In genomic region chr6:38550250-38551061, GRCm38 (mm10) we compare ENCODE assay signal across 8 mouse cellular contexts. TPM values are rescaled to one million over a fixed set of nuclear protein-coding genes. Genes with fewer than 3 reads are reported as not detected.
DNase-seq lines count a peak whose midpoint lies in the region; ATAC-seq and TF ChIP-seq lines count a peak whose summit lies in the region.

No protein-coding gene starts in this region.

- no peak for TF ChIP-seq POLR2A in ES-Bruce4 (IDR thresholded peaks at IDR 0.05; ENCODE audit: insufficient read depth, low read length)
- TF ChIP-seq POLR2A in lung, adult 2 months (IDR thresholded peaks at IDR 0.05; ENCODE audit: borderline replicate concordance, extremely low read depth, low read depth, low read length): peak; percentile 95; the same call in 1 of the 2 replicates
- TF ChIP-seq POLR2A in olfactory bulb, adult 2 months (IDR thresholded peaks at IDR 0.05; ENCODE audit: insufficient read depth, low read depth, low read length): no peak

- peak overlapping the region; percentile 59 for H3K4me2 ChIP-seq in intestine, embryonic 14.5 days (ENCODE audit: low read length)

- no peak for TF ChIP-seq EP300 in ES-Bruce4 (IDR thresholded peaks at IDR 0.05; ENCODE audit: insufficient read depth, low read depth, low read length)

- 6% methylated on average over 28 of the region's 28 CpGs for WGBS in intestine, embryonic 14.5 days
- 2% methylated on average over 28 of the region's 28 CpGs for WGBS in lung, adult 2 months
- 1% methylated on average over 28 of the region's 28 CpGs for WGBS in olfactory bulb, adult 2 months

- intact Hi-C loops in gastrocnemius, postnatal 36 days (cut with DNase I): loop anchor here (1.0 kb wide), 1 partner anchor 16 kb away; no protein-coding TSS in a partner anchor

- H3K9ac ChIP-seq in ES-Bruce4 (ENCODE audit: low read depth, poor library complexity, severe bottlenecking): peak overlapping the region; percentile 97
- H3K9ac ChIP-seq in intestine, embryonic 14.5 days (ENCODE audit: low read length): peak overlapping the region; percentile 91

- no peak for TF ChIP-seq CTCF in ES-Bruce4 (IDR thresholded peaks at IDR 0.05; ENCODE audit: low read depth, low read length)
- no peak for TF ChIP-seq CTCF in lung, adult 2 months (IDR thresholded peaks at IDR 0.05; ENCODE audit: insufficient read depth, low read length)
- TF ChIP-seq CTCF in olfactory bulb, adult 2 months (IDR thresholded peaks at IDR 0.05; ENCODE audit: insufficient read depth, low read depth, low read length): no peak

- H3K4me1 ChIP-seq in ES-Bruce4 (ENCODE audit: control insufficient read depth, insufficient read depth, low read length): no peaks in the 10 kb centered on the region
- H3K4me1 ChIP-seq in intestine, embryonic 14.5 days (replicated peaks; ENCODE audit: control insufficient read depth, insufficient read depth, low read length): peaks cover 4% of the 10 kb centered on the region; the same call in 1 of the 2 replicates
- no peaks in the 10 kb centered on the region; the same call in 1 of the 2 replicates for H3K4me1 ChIP-seq in lung, adult 2 months (ENCODE audit: control insufficient read depth, insufficient read depth, low read length)
- H3K4me1 ChIP-seq in olfactory bulb, adult 2 months (ENCODE audit: control insufficient read depth, insufficient read depth, low read length): peaks cover 3% of the 10 kb centered on the region; the same call in 1 of the 2 replicates

- H3K27ac ChIP-seq in ES-Bruce4 (ENCODE audit: insufficient read depth, low read length): peak overlapping the region; percentile 88
- H3K27ac ChIP-seq in intestine, embryonic 14.5 days (ENCODE audit: low read depth): peak overlapping the region; percentile 99
- H3K27ac ChIP-seq in olfactory bulb, adult 2 months (ENCODE audit: insufficient read depth, low read depth, low read length): peak overlapping the region; percentile 97

- peaks cover 9% of the 10 kb centered on the region; the same call in 1 of the 2 replicates for H3K36me3 ChIP-seq in ES-Bruce4 (ENCODE audit: control insufficient read depth, insufficient read depth, low read length, poor library complexity, severe bottlenecking)
- 0 out of 2 replicates have a peak, but pooled peaks cover 1% of the 10 kb centered on the region for H3K36me3 ChIP-seq in intestine, embryonic 14.5 days (ENCODE audit: control insufficient read depth, insufficient read depth, low read length)

- H3K27me3 ChIP-seq in ES-Bruce4 (ENCODE audit: control insufficient read depth, insufficient read depth, low read length, poor library complexity, severe bottlenecking): no peaks in the 10 kb centered on the region
- no peaks in the 10 kb centered on the region for H3K27me3 ChIP-seq in intestine, embryonic 14.5 days (replicated peaks; ENCODE audit: control insufficient read depth, insufficient read depth, low read length)

- peak; percentile 38 for ATAC-seq in intestine, embryonic 14.5 days (replicated peaks; ENCODE audit: low FRiP score, low TSS enrichment, low read depth)

- H3K9me3 ChIP-seq in ES-Bruce4 (replicated peaks; ENCODE audit: control insufficient read depth, insufficient read depth, low read length, poor library complexity, severe bottlenecking): no peaks in the 10 kb centered on the region
- no peaks in the 10 kb centered on the region for H3K9me3 ChIP-seq in intestine, embryonic 14.5 days (ENCODE audit: control insufficient read depth, low read length)

- H3K4me3 ChIP-seq in ES-Bruce4 (ENCODE audit: low read depth, low read length): peak overlapping the region; percentile 96
- peak overlapping the region; percentile 64 for H3K4me3 ChIP-seq in intestine, embryonic 14.5 days (ENCODE audit: low read depth, low read length)
- peak overlapping the region; percentile 86 for H3K4me3 ChIP-seq in lung, adult 2 months (replicated peaks; ENCODE audit: extremely low read depth, low read depth, low read length)
- peak overlapping the region; percentile 87 for H3K4me3 ChIP-seq in olfactory bulb, adult 2 months (ENCODE audit: insufficient read depth, low read depth, low read length)

- DNase-seq in cerebellum, postnatal 10 days: peak; percentile 86
- no peak for DNase-seq in cerebellum, adult 11-12 months
- peak; percentile 83 for DNase-seq in c-Kit-positive CD71-positive TER-119-positive erythroid progenitor cells, embryonic 14.5 days (ENCODE audit: low spot score)
- DNase-seq in gastrocnemius, postnatal 36 days: peak; percentile 71 to 87
- peak; percentile 95 for DNase-seq in intestine, embryonic 14.5 days (ENCODE audit: low spot score)
- peak; percentile 88 for DNase-seq in lung, adult 2 months

RNA-seq across cellular contexts. Expression of gene Luc7l2, which starts 0.7 kb away (rescaled TPM):
- polyA plus RNA-seq in ES-Bruce4 (2011; ENCODE audit: insufficient read depth, insufficient read length, low read depth, missing spikeins): 310 and 356 TPM in 2 replicates
- 100 to 1,000 TPM in 1 of 2 experiments, 10 to 100 TPM in 1; 93.4 to 113 TPM for total RNA-seq in gastrocnemius, postnatal 36 days (2021)
- 47.1 and 52.3 TPM in 2 replicates for polyA plus RNA-seq in intestine, embryonic 14.5 days (2014; fragmentation: Nextera tagmentation; extraction: Ambion mirVana)
- polyA plus RNA-seq in lung, adult 2 months (2012; rRNA removed): 33.6 and 39.0 TPM in 2 replicates
- 128 TPM in 1 of 2 replicates, not detected in the other for polyA plus RNA-seq in olfactory bulb, adult 2 months (2012; ENCODE audit: insufficient read depth, insufficient read length, low replicate concordance, missing spikeins)

RNA-seq across cellular contexts. Expression of gene Fmc1, which starts 17.2 kb away (rescaled TPM):
- 19.7 and 29.1 TPM in 2 replicates for polyA plus RNA-seq in ES-Bruce4 (2011; ENCODE audit: insufficient read depth, insufficient read length, low read depth, missing spikeins)
- 100 to 1,000 TPM; 120 to 165 TPM for total RNA-seq in gastrocnemius, postnatal 36 days (2021)
- polyA plus RNA-seq in intestine, embryonic 14.5 days (2014; fragmentation: Nextera tagmentation; extraction: Ambion mirVana): 156 and 164 TPM in 2 replicates
- polyA plus RNA-seq in lung, adult 2 months (2012; rRNA removed): 147 and 171 TPM in 2 replicates
- polyA plus RNA-seq in olfactory bulb, adult 2 months (2012; ENCODE audit: insufficient read depth, insufficient read length, low replicate concordance, missing spikeins): not detected in 2 replicates

Comparison
In these comparisons a context has a peak if more than half of its experiments do, and no peak if none do; other contexts are left out.
1. RNA of gene Fmc1, which starts 17.2 kb away (polyA plus RNA-seq): 156 to 164 TPM in intestine, embryonic 14.5 days, 147 to 171 TPM in lung, adult 2 months and 19.7 to 29.1 TPM in ES-Bruce4; not detected in olfactory bulb, adult 2 months; every median in the first group is over 10 times any median in the second.
2. Peak in every context shown above with its lines, with median percentiles within 50 percentile points of each other: H3K27ac ChIP-seq and H3K4me3 ChIP-seq.